14 mouse cellular contexts compared by ENCODE assay signal in the genomic region with DNA sequence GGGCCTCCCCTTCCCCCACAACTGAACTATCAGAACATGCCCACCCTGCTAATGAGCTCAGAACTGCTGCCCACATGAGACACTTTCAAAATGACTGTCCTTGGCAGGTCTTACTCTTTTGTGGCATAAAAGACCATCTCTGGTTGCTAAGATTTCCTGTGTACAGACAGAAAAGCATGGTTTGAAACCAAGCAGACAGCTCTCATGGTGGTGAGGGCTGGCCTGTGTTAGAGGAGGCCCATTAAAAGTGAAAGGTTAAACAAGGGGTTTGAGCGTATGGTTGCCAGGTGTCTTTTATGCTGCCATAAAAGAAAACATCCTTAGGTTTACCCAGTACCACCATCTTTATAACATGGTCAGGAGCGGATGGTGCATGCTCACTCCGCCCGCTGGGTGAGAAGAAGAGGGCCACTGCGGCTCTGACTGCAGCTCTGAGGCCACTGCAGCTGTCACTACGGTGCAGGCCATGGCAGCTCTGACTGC. TPM values are rescaled to one million over a fixed set of nuclear protein-coding genes. Genes with fewer than 3 reads are reported as not detected.
DNase-seq lines count a peak whose midpoint lies in the region; ATAC-seq and TF ChIP-seq lines count a peak whose summit lies in the region.
"Had no signal": no experiment of that assay in that cellular context is flagged by ENCODE, and none has a peak within 500 bp of the region (broad histone marks: within the 10 kb centered on the region; RNA-seq: fewer than 3 reads in every experiment).

No protein-coding gene starts in this region.

- no peak overlapping the region for H3K4me2 ChIP-seq in neural tube, embryonic 14.5 days (ENCODE audit: low read depth, low read length)
- H3K4me2 ChIP-seq: intestine, embryonic 15.5 days; liver, embryonic 11.5 days had no signal

- no peaks in the 10 kb centered on the region for H3K4me1 ChIP-seq in neural tube, embryonic 14.5 days (ENCODE audit: control insufficient read depth, insufficient read depth, low read length)
- H3K4me1 ChIP-seq: intestine, embryonic 15.5 days had no signal

- WGBS in neural tube, embryonic 14.5 days, result 70% methylated on average over 6 of the region's 6 CpGs

- no peaks in the 10 kb centered on the region for H3K36me3 ChIP-seq in neural tube, embryonic 14.5 days (ENCODE audit: control insufficient read depth, insufficient read depth, low read length)

- no peaks in the 10 kb centered on the region for H3K27me3 ChIP-seq in neural tube, embryonic 14.5 days (ENCODE audit: control insufficient read depth, insufficient read depth, low read length)
- H3K27me3 ChIP-seq: intestine, embryonic 15.5 days had no signal

- H3K9me3 ChIP-seq in neural tube, embryonic 14.5 days (ENCODE audit: control insufficient read depth, low read length), result no peaks in the 10 kb centered on the region
- H3K9me3 ChIP-seq: G1E; intestine, embryonic 15.5 days had no signal

- H3K9ac ChIP-seq in neural tube, embryonic 14.5 days (replicated peaks; ENCODE audit: low read depth, low read length), result no peak overlapping the region
- H3K9ac ChIP-seq: intestine, embryonic 15.5 days had no signal

- no peak for DNase-seq in neural tube, embryonic 10.5 days (ENCODE audit: extremely low spot score, low spot score)
- DNase-seq in brain, embryonic 14.5 days (ENCODE audit: low read depth), result peak; percentile 42
- DNase-seq in induced T-regulatory cell, adult 2 months (ENCODE audit: low read depth), result peak; percentile 87
- peak; percentile 53 to 71 for DNase-seq in natural killer cell, adult 2 months (ENCODE audit: low spot score in 2 of 2)
- DNase-seq in right cerebral cortex, adult 18-20 months, result no peak
- DNase-seq in ovary, adult 18-20 months (ENCODE audit: low spot score), result no peak
- no peak for DNase-seq in spleen, adult 12 weeks (ENCODE audit: low spot score)
- DNase-seq: cerebellum, postnatal 10 days; gastrocnemius, postnatal 36 days; kidney, postnatal 4 days had no signal

- no peak overlapping the region for H3K4me3 ChIP-seq in neural tube, embryonic 14.5 days (ENCODE audit: low read depth, low read length)
- H3K4me3 ChIP-seq: intestine, embryonic 15.5 days had no signal

- peak; percentile 67; the same call in 1 of the 2 replicates for ATAC-seq in neural tube, embryonic 14.5 days (ENCODE audit: low read depth)
- ATAC-seq: intestine, embryonic 15.5 days had no signal

- H3K27ac ChIP-seq in neural tube, embryonic 14.5 days (ENCODE audit: low read depth, low read length), result no peak overlapping the region
- H3K27ac ChIP-seq: intestine, embryonic 15.5 days had no signal

- no peak for TF ChIP-seq POLR2A in brain, embryonic 14.5 days (IDR thresholded peaks at IDR 0.05; ENCODE audit: borderline replicate concordance, extremely low read depth, insufficient read depth, insufficient read length, poor library complexity, severe bottlenecking)

- TF ChIP-seq CTCF in brain, embryonic 14.5 days (IDR thresholded peaks at IDR 0.05; ENCODE audit: borderline replicate concordance, extremely low read depth, insufficient read depth, insufficient read length), result no peak

RNA-seq across cellular contexts. Expression of a gene that starts 25.5 kb away (rescaled TPM):
- 8.5 and 9.6 TPM in 2 replicates for polyA plus RNA-seq in neural tube, embryonic 14.5 days (2014; fragmentation: Nextera tagmentation; extraction: Ambion mirVana)
- 25.0 and 25.5 TPM in 2 replicates for polyA plus RNA-seq in brain, embryonic 14.5 days (2012; rRNA removed)

Comparison
In these comparisons a context has a peak if more than half of its experiments do, and no peak if none do; other contexts are left out.
1. DNase-seq: peak in brain, embryonic 14.5 days (single experiment), induced T-regulatory cell, adult 2 months (single experiment) and natural killer cell, adult 2 months (2 of 2); none in neural tube, embryonic 10.5 days (single experiment), right cerebral cortex, adult 18-20 months (single experiment), ovary, adult 18-20 months (single experiment) and spleen, adult 12 weeks (single experiment).